Mouse (Mus musculus): ENCODE measurements around the gene Sulf2. TPM values are rescaled to one million over a fixed set of nuclear protein-coding genes. Genes with fewer than 3 reads are reported as not detected.
"Not testable (repeated sequence)": the region's sequence is repeated elsewhere in the genome, so short reads cannot be mapped to it uniquely, and the experiment has no call there.

The Sulf2 gene
- polyA plus RNA-seq, 1 experiment from 2014 or later = 1.9 TPM

GRCm38 (mm10) chr2:166097443-166098291 lies 57.8 kb downstream of the Sulf2 start:
- H3K4me1 ChIP-seq (replicated peaks) = 0 out of 2 replicates have a peak, but pooled peaks cover 3% of the 10 kb centered on the region
- 63% methylated on average over 18 of the region's 18 CpGs for WGBS (ENCODE audit: insufficient replicate concordance)

GRCm38 (mm10) chr2:166096834-166097233 lies 58.6 kb downstream of the Sulf2 start:
- Histone ChIP-seq H3K27ac (replicated peaks) (no peak overlapping the region), H3K9ac (no peak overlapping the region), H3K27me3 (no peaks in the 10 kb centered on the region), H3K36me3 (replicated peaks) (no peaks in the 10 kb centered on the region), H3K4me3 (replicated peaks) (no peak overlapping the region), H3K4me2 (no peak overlapping the region), H3K9me3 (replicated peaks) (no peaks in the 10 kb centered on the region), H3K4me1 (replicated peaks) (0 out of 2 replicates have a peak, but pooled peaks cover 4% of the 10 kb centered on the region)
- 82% methylated on average over 1 of the region's 1 CpGs for WGBS (ENCODE audit: insufficient replicate concordance)
- ATAC-seq (ENCODE audit: insufficient read depth) = no peak

More at GRCm38 (mm10) chr2:166097443-166098291, 57.8 kb downstream of the Sulf2 start:
- H3K27ac ChIP-seq (replicated peaks) = no peak overlapping the region
- no peak overlapping the region for H3K4me2 ChIP-seq
- ATAC-seq (ENCODE audit: insufficient read depth) = no peak
- H3K9me3 ChIP-seq (replicated peaks) = no peaks in the 10 kb centered on the region
- H3K36me3 ChIP-seq (replicated peaks) = no peaks in the 10 kb centered on the region
- no peak overlapping the region for H3K4me3 ChIP-seq (replicated peaks)
- no peaks in the 10 kb centered on the region for H3K27me3 ChIP-seq
- H3K9ac ChIP-seq = no peak overlapping the region

- Histone ChIP-seq H3K27me3 (no peaks in the 10 kb centered on the region), H3K9ac (no peak overlapping the region), H3K36me3 (replicated peaks) (no peaks in the 10 kb centered on the region), H3K4me3 (replicated peaks) (no peak overlapping the region), H3K4me1 (replicated peaks) (0 out of 2 replicates have a peak, but pooled peaks cover 7% of the 10 kb centered on the region), H3K4me2 (no peak overlapping the region), H3K9me3 (replicated peaks) (no peaks in the 10 kb centered on the region), H3K27ac (replicated peaks) (no peak overlapping the region)
- 69% methylated on average over 6 of the region's 6 CpGs for WGBS (ENCODE audit: insufficient replicate concordance)
- no peak for ATAC-seq (ENCODE audit: insufficient read depth)
Measured at GRCm38 (mm10) chr2:166096300-166096699, 59.2 kb downstream of the Sulf2 start.

- H3K4me2 ChIP-seq = no peak overlapping the region
- H3K4me3 ChIP-seq (replicated peaks) = no peak overlapping the region
- no peak for ATAC-seq (ENCODE audit: insufficient read depth)
- H3K4me1 ChIP-seq (replicated peaks) = 0 out of 2 replicates have a peak, but pooled peaks cover 5% of the 10 kb centered on the region
- H3K27ac ChIP-seq (replicated peaks) = no peak overlapping the region
- no peaks in the 10 kb centered on the region for H3K27me3 ChIP-seq
- no peaks in the 10 kb centered on the region for H3K36me3 ChIP-seq (replicated peaks)
- no peak overlapping the region for H3K9ac ChIP-seq
- 58% methylated on average over 6 of the region's 6 CpGs for WGBS (ENCODE audit: insufficient replicate concordance)
- no peaks in the 10 kb centered on the region for H3K9me3 ChIP-seq (replicated peaks)
Measured at GRCm38 (mm10) chr2:166092412-166092811, 63.1 kb downstream of the Sulf2 start.

GRCm38 (mm10) chr2:166091599-166091998 lies 63.9 kb downstream of the Sulf2 start:
- Histone ChIP-seq H3K36me3 (replicated peaks) (no peaks in the 10 kb centered on the region), H3K9me3 (replicated peaks) (no peaks in the 10 kb centered on the region), H3K27me3 (no peaks in the 10 kb centered on the region), H3K4me2 (no peak overlapping the region), H3K9ac (no peak overlapping the region), H3K27ac (replicated peaks) (no peak overlapping the region), H3K4me1 (replicated peaks) (0 out of 2 replicates have a peak, but pooled peaks cover 5% of the 10 kb centered on the region), H3K4me3 (replicated peaks) (no peak overlapping the region)
- ATAC-seq (ENCODE audit: insufficient read depth) = no peak

- ATAC-seq (ENCODE audit: insufficient read depth) = no peak
- Histone ChIP-seq H3K4me2 (no peak overlapping the region), H3K36me3 (replicated peaks) (no peaks in the 10 kb centered on the region), H3K27ac (replicated peaks) (no peak overlapping the region), H3K27me3 (no peaks in the 10 kb centered on the region), H3K4me1 (replicated peaks) (0 out of 2 replicates have a peak, but pooled peaks cover 9% of the 10 kb centered on the region), H3K4me3 (replicated peaks) (no peak overlapping the region), H3K9ac (no peak overlapping the region), H3K9me3 (replicated peaks) (no peaks in the 10 kb centered on the region)
- WGBS (ENCODE audit: insufficient replicate concordance) = 38% methylated on average over 7 of the region's 7 CpGs
Measured at GRCm38 (mm10) chr2:166090131-166090581, 65.3 kb downstream of the Sulf2 start.

- 71% methylated on average over 9 of the region's 9 CpGs for WGBS (ENCODE audit: insufficient replicate concordance)
- no peaks in the 10 kb centered on the region for H3K36me3 ChIP-seq (replicated peaks)
- no peaks in the 10 kb centered on the region for H3K27me3 ChIP-seq
- H3K4me1 ChIP-seq (replicated peaks) = 0 out of 2 replicates have a peak, but pooled peaks cover 9% of the 10 kb centered on the region
- H3K9me3 ChIP-seq (replicated peaks) = no peaks in the 10 kb centered on the region
- H3K9ac ChIP-seq = no peak overlapping the region
- no peak for ATAC-seq (ENCODE audit: insufficient read depth)
- no peak overlapping the region for H3K27ac ChIP-seq (replicated peaks)
- no peak overlapping the region for H3K4me3 ChIP-seq (replicated peaks)
- no peak overlapping the region for H3K4me2 ChIP-seq
Measured at GRCm38 (mm10) chr2:166088991-166089390, 66.5 kb downstream of the Sulf2 start.

- 0 out of 2 replicates have a peak, but pooled peaks cover 6% of the 10 kb centered on the region for H3K4me1 ChIP-seq (replicated peaks)
- H3K4me2 ChIP-seq = no peak overlapping the region
- WGBS (ENCODE audit: insufficient replicate concordance) = 67% methylated on average over 29 of the region's 29 CpGs
- no peak for ATAC-seq (ENCODE audit: insufficient read depth)
- H3K27ac ChIP-seq (replicated peaks) = no peak overlapping the region
- H3K36me3 ChIP-seq (replicated peaks) = no peaks in the 10 kb centered on the region
- no peak overlapping the region for H3K4me3 ChIP-seq (replicated peaks)
- H3K27me3 ChIP-seq = no peaks in the 10 kb centered on the region
- no peaks in the 10 kb centered on the region for H3K9me3 ChIP-seq (replicated peaks)
- H3K9ac ChIP-seq = no peak overlapping the region
Measured at GRCm38 (mm10) chr2:166086457-166087233, 68.8 kb downstream of the Sulf2 start.

- H3K27ac ChIP-seq (replicated peaks) = no peak overlapping the region
- WGBS (ENCODE audit: insufficient replicate concordance) = 74% methylated on average over 10 of the region's 10 CpGs
Measured at GRCm38 (mm10) chr2:166085780-166086179, 69.7 kb downstream of the Sulf2 start.

GRCm38 (mm10) chr2:166084964-166085363 lies 70.5 kb downstream of the Sulf2 start:
- peaks cover 16% of the 10 kb centered on the region for H3K4me1 ChIP-seq (replicated peaks)
- H3K36me3 ChIP-seq (replicated peaks); H3K9ac ChIP-seq; H3K27me3 ChIP-seq; H3K9me3 ChIP-seq (replicated peaks); H3K27ac ChIP-seq (replicated peaks); ATAC-seq (ENCODE audit: insufficient read depth); H3K4me3 ChIP-seq (replicated peaks); H3K4me2 ChIP-seq: not testable (repeated sequence)
- 28% methylated on average over 6 of the region's 6 CpGs for WGBS (ENCODE audit: insufficient replicate concordance)

More at GRCm38 (mm10) chr2:166085780-166086179, 69.7 kb downstream of the Sulf2 start:
- no peak for ATAC-seq (ENCODE audit: insufficient read depth)
- Histone ChIP-seq H3K4me3 (replicated peaks) (no peak overlapping the region), H3K9me3 (replicated peaks) (no peaks in the 10 kb centered on the region), H3K4me1 (replicated peaks) (peaks cover 8% of the 10 kb centered on the region), H3K4me2 (no peak overlapping the region), H3K36me3 (replicated peaks) (no peaks in the 10 kb centered on the region), H3K9ac (no peak overlapping the region), H3K27me3 (no peaks in the 10 kb centered on the region)

- no peaks in the 10 kb centered on the region for H3K36me3 ChIP-seq (replicated peaks)
- no peak for ATAC-seq (ENCODE audit: insufficient read depth)
- no peaks in the 10 kb centered on the region for H3K9me3 ChIP-seq (replicated peaks)
- no peak overlapping the region for H3K27ac ChIP-seq (replicated peaks)
- WGBS (ENCODE audit: insufficient replicate concordance) = 65% methylated on average over 7 of the region's 7 CpGs
- no peak overlapping the region for H3K4me3 ChIP-seq (replicated peaks)
- H3K4me2 ChIP-seq = no peak overlapping the region
- H3K4me1 ChIP-seq (replicated peaks) = peaks cover 23% of the 10 kb centered on the region
- no peaks in the 10 kb centered on the region for H3K27me3 ChIP-seq
- H3K9ac ChIP-seq = no peak overlapping the region
Measured at GRCm38 (mm10) chr2:166084111-166084510, 71.4 kb downstream of the Sulf2 start.

Data from liver, embryonic 15.5 days (tissue).